Mouse (Mus musculus): Measurements from ENCODE around the gene Ndufb7. TPM values are rescaled to one million over a fixed set of nuclear protein-coding genes. Genes with fewer than 3 reads are reported as not detected.
"Not testable (repeated sequence)": the region's sequence is repeated elsewhere in the genome, so short reads cannot be mapped to it uniquely, and the experiment has no call there.

Ndufb7 gene
- 253 and 288 TPM in 2 replicates for polyA plus RNA-seq (2015; fragmentation: Nextera tagmentation; extraction: Ambion mirVana)

- no peaks in the 10 kb centered on the region for H3K27me3 ChIP-seq
- no peaks in the 10 kb centered on the region for H3K9me3 ChIP-seq
- H3K9ac ChIP-seq = peak within 1 kb of the TSS; percentile 69
- WGBS = under 1% methylated on average over 48 of the region's 48 CpGs
- peak within 1 kb of the TSS; percentile 79 for H3K4me2 ChIP-seq
- peak; percentile 82 for ATAC-seq (ENCODE audit: insufficient number of reproducible peaks, low FRiP score, low TSS enrichment, low read depth)
- peaks cover 12% of the 10 kb centered on the region for H3K4me1 ChIP-seq
- H3K27ac ChIP-seq = peak within 1 kb of the TSS; percentile 75
- H3K4me3 ChIP-seq = peak within 1 kb of the TSS; percentile 78
- H3K36me3 ChIP-seq = peaks cover 20% of the 10 kb centered on the region
Observed at GRCm38 (mm10) chr8:83566469-83567395, at the start of gene Ndufb7. TSS of gene Ndufb7 (plus strand) at chr8:83566671.

DNA sequence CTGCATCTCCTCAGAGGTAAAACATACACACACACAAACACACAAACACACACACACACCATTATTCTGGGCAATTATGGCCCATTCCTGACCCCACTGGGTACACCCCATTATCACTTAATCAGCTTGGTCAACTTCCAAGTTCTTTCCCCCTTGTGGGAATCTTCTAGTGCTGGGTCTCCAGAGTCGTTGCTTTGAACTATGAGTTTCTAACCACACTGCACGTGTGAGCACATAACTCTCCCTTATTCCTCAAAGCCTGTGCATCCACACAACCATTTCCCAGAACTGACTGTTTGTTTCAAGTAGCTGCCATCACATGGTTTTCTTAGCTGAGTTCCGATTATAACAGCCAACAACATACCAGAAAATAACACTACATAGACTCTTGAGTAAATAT, 46.0 kb upstream of the Ndufb7 start:
- Histone ChIP-seq H3K27me3 (no peaks in the 10 kb centered on the region), H3K36me3 (no peaks in the 10 kb centered on the region), H3K4me1 (no peaks in the 10 kb centered on the region), H3K4me2 (no peak overlapping the region), H3K9ac (no peak overlapping the region), H3K9me3 (no peaks in the 10 kb centered on the region), H3K27ac (no peak overlapping the region), H3K4me3 (no peak overlapping the region)
- 62% methylated on average over 3 of the region's 3 CpGs for WGBS
- ATAC-seq (ENCODE audit: insufficient number of reproducible peaks, low FRiP score, low TSS enrichment, low read depth) = no peak

DNA sequence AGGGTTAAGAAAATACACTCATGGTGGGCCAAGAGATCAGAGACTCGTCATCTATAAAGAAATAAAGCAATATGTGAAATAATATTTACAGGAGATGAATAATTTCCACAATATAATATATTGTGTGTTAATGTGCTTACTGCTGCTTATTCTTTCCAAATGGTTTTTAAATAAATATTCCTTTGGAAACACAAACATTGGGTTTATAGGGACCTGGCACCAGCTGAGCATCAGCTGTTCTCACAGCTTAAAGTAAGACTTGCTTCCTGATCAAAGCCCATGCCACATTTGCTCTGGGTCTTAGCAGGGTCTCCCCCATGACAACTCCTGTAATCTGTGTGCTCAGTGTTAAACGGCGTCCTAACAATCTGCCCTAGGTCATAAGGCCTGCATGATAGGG, 45.6 kb upstream of the Ndufb7 start:
- not testable (repeated sequence) for H3K4me2 ChIP-seq; H3K4me1 ChIP-seq; H3K36me3 ChIP-seq; H3K4me3 ChIP-seq; H3K9ac ChIP-seq; H3K27me3 ChIP-seq; H3K27ac ChIP-seq; H3K9me3 ChIP-seq; ATAC-seq (ENCODE audit: insufficient number of reproducible peaks, low FRiP score, low TSS enrichment, low read depth)
- 69% methylated on average over 3 of the region's 3 CpGs for WGBS

- Histone ChIP-seq H3K27me3 (no peaks in the 10 kb centered on the region), H3K27ac (no peak overlapping the region), H3K4me2 (no peak overlapping the region), H3K36me3 (no peaks in the 10 kb centered on the region), H3K9ac (no peak overlapping the region), H3K9me3 (no peaks in the 10 kb centered on the region), H3K4me1 (no peaks in the 10 kb centered on the region), H3K4me3 (no peak overlapping the region)
- WGBS = 27% methylated on average over 1 of the region's 1 CpGs
- ATAC-seq (ENCODE audit: insufficient number of reproducible peaks, low FRiP score, low TSS enrichment, low read depth) = no peak
Observed at GRCm38 (mm10) chr8:83521310-83521709, 45.2 kb upstream of the Ndufb7 start.

GRCm38 (mm10) chr8:83534802-83535201, 31.7 kb upstream of the Ndufb7 start:
- H3K36me3 ChIP-seq = no peaks in the 10 kb centered on the region
- no peaks in the 10 kb centered on the region for H3K9me3 ChIP-seq
- H3K4me2 ChIP-seq = no peak overlapping the region
- H3K4me3 ChIP-seq = no peak overlapping the region
- H3K4me1 ChIP-seq = no peaks in the 10 kb centered on the region
- H3K27me3 ChIP-seq = no peaks in the 10 kb centered on the region
- H3K9ac ChIP-seq = no peak overlapping the region
- no peak for ATAC-seq (ENCODE audit: insufficient number of reproducible peaks, low FRiP score, low TSS enrichment, low read depth)
- no peak overlapping the region for H3K27ac ChIP-seq
- 82% methylated on average over 2 of the region's 2 CpGs for WGBS

- Histone ChIP-seq H3K9ac (no peak within 1 kb of the TSS), H3K27ac (no peak within 1 kb of the TSS), H3K4me3 (no peak within 1 kb of the TSS), H3K9me3 (no peaks in the 10 kb centered on the region), H3K4me2 (no peak within 1 kb of the TSS), H3K36me3 (no peaks in the 10 kb centered on the region), H3K27me3 (no peaks in the 10 kb centered on the region), H3K4me1 (no peaks in the 10 kb centered on the region)
- ATAC-seq (ENCODE audit: insufficient number of reproducible peaks, low FRiP score, low TSS enrichment, low read depth) = no peak
- WGBS = 77% methylated on average over 3 of the region's 3 CpGs
Observed at GRCm38 (mm10) chr8:83535736-83536135, 30.7 kb upstream of the Ndufb7 start, which contains the start of gene Olfr370. TSS of gene Olfr370 (plus strand) at chr8:83535780.

DNA sequence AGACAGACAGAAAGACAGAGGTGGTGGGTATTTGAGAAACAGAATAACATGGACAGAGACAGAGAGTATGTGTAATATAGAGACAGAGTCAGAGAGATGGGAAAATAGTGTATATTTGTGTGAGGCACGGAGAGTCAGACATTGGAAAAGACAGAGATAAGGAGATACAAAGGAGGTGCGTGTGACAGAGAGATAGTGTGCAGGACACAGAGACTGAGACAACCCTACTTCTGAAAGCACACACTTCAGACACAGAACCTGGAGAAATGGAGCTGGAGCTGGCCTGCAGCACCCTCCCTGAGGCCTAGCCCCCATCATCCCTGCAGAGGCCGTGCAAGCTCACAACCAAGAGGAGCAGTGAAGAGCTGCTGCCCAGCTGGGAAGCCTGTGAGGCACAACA, 3.8 kb upstream of the Ndufb7 start:
- Histone ChIP-seq H3K4me3 (no peak overlapping the region), H3K27ac (no peak overlapping the region), H3K9me3 (no peaks in the 10 kb centered on the region), H3K4me2 (no peak overlapping the region), H3K27me3 (no peaks in the 10 kb centered on the region), H3K9ac (no peak overlapping the region), H3K4me1 (peaks cover 6% of the 10 kb centered on the region), H3K36me3 (no peaks in the 10 kb centered on the region)
- WGBS = 78% methylated on average over 3 of the region's 3 CpGs
- no peak for ATAC-seq (ENCODE audit: insufficient number of reproducible peaks, low FRiP score, low TSS enrichment, low read depth)

GRCm38 (mm10) chr8:83563246-83563645, 3.2 kb upstream of the Ndufb7 start:
- no peaks in the 10 kb centered on the region for H3K27me3 ChIP-seq
- H3K4me3 ChIP-seq = no peak overlapping the region
- 71% methylated on average over 4 of the region's 4 CpGs for WGBS
- H3K9ac ChIP-seq = no peak overlapping the region
- H3K4me1 ChIP-seq = peaks cover 12% of the 10 kb centered on the region
- H3K36me3 ChIP-seq = no peaks in the 10 kb centered on the region
- no peaks in the 10 kb centered on the region for H3K9me3 ChIP-seq
- ATAC-seq (ENCODE audit: insufficient number of reproducible peaks, low FRiP score, low TSS enrichment, low read depth) = no peak
- H3K27ac ChIP-seq = no peak overlapping the region
- H3K4me2 ChIP-seq = no peak overlapping the region

DNA sequence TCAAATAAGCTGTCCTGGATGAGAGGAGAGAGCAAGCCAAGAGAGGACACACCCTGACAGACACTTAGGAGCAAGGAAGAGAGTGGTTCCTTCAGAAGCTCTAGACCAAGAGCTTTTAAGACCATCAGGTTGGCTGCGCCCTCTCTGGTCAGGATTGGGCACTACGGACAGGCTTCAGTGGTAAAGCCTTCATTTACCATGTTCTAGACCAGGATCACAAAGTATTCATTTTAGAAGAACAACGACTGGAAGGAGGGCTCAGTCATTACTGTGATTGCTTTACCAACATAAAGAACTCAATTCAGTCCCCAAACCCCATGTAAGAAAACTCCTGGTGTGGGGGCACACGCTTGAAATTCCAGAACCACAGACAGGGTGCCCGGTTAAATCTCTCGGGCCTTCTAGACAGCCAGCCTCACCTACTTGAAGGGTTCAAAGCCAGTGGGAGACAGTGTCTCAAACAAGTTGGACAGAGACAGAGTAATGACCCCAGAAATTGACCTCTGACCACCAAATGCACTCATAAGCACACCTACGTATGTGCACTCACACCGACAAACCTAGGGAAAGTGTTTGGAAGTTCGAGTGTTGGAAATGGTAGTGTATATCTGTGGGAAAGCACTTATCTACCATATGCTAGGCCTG, 618 bp upstream of the Ndufb7 start:
- Histone ChIP-seq H3K4me1 (peaks cover 12% of the 10 kb centered on the region), H3K36me3 (peaks cover 12% of the 10 kb centered on the region), H3K4me3 (no peak overlapping the region), H3K27ac (no peak overlapping the region), H3K9ac (no peak overlapping the region), H3K27me3 (no peaks in the 10 kb centered on the region), H3K9me3 (no peaks in the 10 kb centered on the region), H3K4me2 (no peak overlapping the region)
- WGBS = 75% methylated on average over 9 of the region's 9 CpGs
- ATAC-seq (ENCODE audit: insufficient number of reproducible peaks, low FRiP score, low TSS enrichment, low read depth) = 0 out of 2 replicates have a peak, but pooled peaks have one; percentile 4

- WGBS = 59% methylated on average over 3 of the region's 3 CpGs
- no peaks in the 10 kb centered on the region for H3K27me3 ChIP-seq
- peak overlapping the region; percentile 79 for H3K4me2 ChIP-seq
- no peak overlapping the region for H3K27ac ChIP-seq
- peaks cover 29% of the 10 kb centered on the region for H3K36me3 ChIP-seq
- H3K9ac ChIP-seq = peak overlapping the region; percentile 69; the same call in 1 of the 2 replicates
- H3K9me3 ChIP-seq = no peaks in the 10 kb centered on the region
- H3K4me3 ChIP-seq = peak overlapping the region; percentile 78
- H3K4me1 ChIP-seq = peaks cover 12% of the 10 kb centered on the region
- no peak for ATAC-seq (ENCODE audit: insufficient number of reproducible peaks, low FRiP score, low TSS enrichment, low read depth)
Observed at GRCm38 (mm10) chr8:83567668-83568067, 1.2 kb downstream of the Ndufb7 start.

DNA sequence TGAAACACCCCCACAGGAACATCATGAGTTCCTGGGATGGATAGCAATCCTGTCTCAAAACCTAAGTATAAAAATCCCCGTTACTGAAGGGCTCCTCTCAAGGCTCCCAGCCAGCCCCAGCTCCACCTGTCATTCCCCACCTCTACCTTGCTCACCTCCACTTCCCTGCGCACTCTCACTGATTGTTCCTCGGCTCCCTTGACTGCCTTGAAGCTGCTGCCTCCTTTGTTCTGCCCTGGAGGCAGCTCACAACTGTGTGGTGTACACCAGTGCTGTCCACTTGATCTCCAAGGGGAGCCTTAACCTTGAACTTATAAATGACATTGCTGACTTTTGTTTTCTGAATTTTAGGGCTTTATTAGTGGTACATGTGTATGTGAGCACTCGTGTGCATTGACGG, 1.7 kb downstream of the Ndufb7 start:
- H3K9ac ChIP-seq = no peak overlapping the region
- WGBS = 66% methylated on average over 5 of the region's 5 CpGs
- peak overlapping the region; percentile 79 for H3K4me2 ChIP-seq
- peaks cover 12% of the 10 kb centered on the region for H3K4me1 ChIP-seq
- ATAC-seq (ENCODE audit: insufficient number of reproducible peaks, low FRiP score, low TSS enrichment, low read depth) = no peak
- no peaks in the 10 kb centered on the region for H3K9me3 ChIP-seq
- no peaks in the 10 kb centered on the region for H3K27me3 ChIP-seq
- no peak overlapping the region for H3K27ac ChIP-seq
- H3K36me3 ChIP-seq = peaks cover 34% of the 10 kb centered on the region
- H3K4me3 ChIP-seq = peak overlapping the region; percentile 78; the same call in 1 of the 2 replicates

- Histone ChIP-seq H3K4me1 (peaks cover 15% of the 10 kb centered on the region), H3K9ac (no peak overlapping the region), H3K4me2 (no peak overlapping the region), H3K27ac (no peak overlapping the region), H3K9me3 (no peaks in the 10 kb centered on the region), H3K27me3 (no peaks in the 10 kb centered on the region), H3K4me3 (no peak overlapping the region), H3K36me3 (peaks cover 40% of the 10 kb centered on the region)
- ATAC-seq (ENCODE audit: insufficient number of reproducible peaks, low FRiP score, low TSS enrichment, low read depth) = no peak
- WGBS = 69% methylated on average over 5 of the region's 5 CpGs
Observed at GRCm38 (mm10) chr8:83568755-83569154, 2.3 kb downstream of the Ndufb7 start.
